Mouse (Mus musculus): ENCODE data around the gene Rab3c.

DNA sequence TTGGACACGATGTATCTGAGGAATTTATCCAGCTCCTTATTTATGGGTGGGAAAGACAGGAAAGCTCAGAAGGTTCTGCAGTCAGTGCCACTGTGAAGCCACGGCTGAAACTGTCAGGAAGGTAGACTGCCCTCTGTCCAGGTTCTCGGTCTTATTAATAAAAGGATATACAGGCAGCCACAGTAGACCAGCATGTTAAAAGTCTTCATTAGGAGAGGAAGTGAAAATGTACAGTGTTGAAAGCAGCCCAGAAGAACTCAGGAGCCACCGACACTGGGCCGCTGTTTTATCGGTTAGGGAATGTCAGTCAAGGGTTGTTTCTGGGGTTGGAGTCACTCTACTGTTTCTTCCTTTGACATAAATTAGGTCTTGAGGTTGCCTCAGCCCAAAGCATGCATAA lies 245.9 kb downstream of the Rab3c start:
- TF ChIP-seq CTCF (IDR thresholded peaks at IDR 0.05; ENCODE audit: control insufficient read depth, insufficient read depth, insufficient read length), result no peak
- no peak for TF ChIP-seq FOSL1 (IDR thresholded peaks at IDR 0.05; ENCODE audit: insufficient read depth, low read length, poor library complexity, severe bottlenecking)
- no peak for TF ChIP-seq MAX (IDR thresholded peaks at IDR 0.05)
- TF ChIP-seq MYOD1 (IDR thresholded peaks at IDR 0.05; ENCODE audit: control insufficient read depth, insufficient read length, low read depth), result no peak
- TF ChIP-seq USF1 (IDR thresholded peaks at IDR 0.05; ENCODE audit: low read depth), result no peak
- no peak for TF ChIP-seq CEBPB (IDR thresholded peaks at IDR 0.05; ENCODE audit: low read depth)
- TF ChIP-seq MYOG (IDR thresholded peaks at IDR 0.05; ENCODE audit: control insufficient read depth, extremely low read depth, insufficient read length), result no peak
